Mouse (Mus musculus) urinary bladder, postnatal 4 days (tissue): ENCODE measurements around the gene Phf11a.
"Not testable (repeated sequence)": the region's sequence is repeated elsewhere in the genome, so short reads cannot be mapped to it uniquely, and the experiment has no call there.

Experiments
- DNase-seq, 2 experiments: peaks; one replicate each; pipeline ENCODE4 v3.0.0; 2021 to 2022; ENCODE audit warnings: low spot score in 2 of 2

Phf11a gene

DNA sequence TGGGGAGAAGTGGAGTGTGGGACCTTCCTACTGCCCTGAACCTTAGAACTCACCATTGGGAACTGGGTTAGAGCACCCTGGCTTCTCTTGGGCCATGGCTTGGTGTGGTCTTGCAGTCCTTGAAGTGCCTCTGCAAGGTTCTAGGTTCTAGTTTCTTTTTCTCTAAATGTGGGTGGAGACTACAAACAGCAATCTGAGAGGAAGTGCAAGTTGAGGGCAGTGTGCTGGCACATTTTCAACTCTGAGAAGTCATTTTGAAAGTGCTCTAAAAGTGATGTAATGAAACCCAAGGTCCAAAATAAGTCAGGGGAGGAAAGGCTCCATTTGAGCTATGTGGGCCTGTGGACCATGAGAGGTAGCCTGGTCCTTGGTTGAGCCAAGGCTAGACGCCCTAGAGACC, at the start of gene Phf11a:
Gene Phf11a (minus strand): TSS at position 132 of the 400 bp plus-strand sequence.
- not testable (repeated sequence) for DNase-seq

DNA sequence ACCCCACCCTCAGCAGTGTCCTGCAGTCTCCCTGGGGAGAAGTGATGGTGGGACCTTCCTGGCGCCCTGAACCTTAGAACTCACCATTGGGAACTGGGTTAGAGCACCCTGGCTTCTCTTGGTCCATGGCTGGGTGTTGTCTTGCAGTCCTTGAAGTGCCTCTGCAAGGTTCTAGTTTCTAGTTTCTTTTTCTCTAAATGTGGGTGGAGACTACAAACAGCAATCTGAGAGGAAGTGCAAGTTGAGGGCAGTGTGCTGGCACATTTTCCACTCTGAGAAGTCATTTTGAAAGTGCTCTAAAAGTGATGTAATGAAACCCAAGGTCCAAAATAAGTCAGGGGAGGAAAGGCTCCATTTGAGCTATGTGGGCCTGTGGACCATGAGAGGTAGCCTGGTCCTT, 43.9 kb upstream of the Phf11a start, which contains the start of gene Phf11b:
Gene Phf11b (minus strand): TSS at position 163 of the 400 bp plus-strand sequence.
- DNase-seq, result not testable (repeated sequence)

DNA sequence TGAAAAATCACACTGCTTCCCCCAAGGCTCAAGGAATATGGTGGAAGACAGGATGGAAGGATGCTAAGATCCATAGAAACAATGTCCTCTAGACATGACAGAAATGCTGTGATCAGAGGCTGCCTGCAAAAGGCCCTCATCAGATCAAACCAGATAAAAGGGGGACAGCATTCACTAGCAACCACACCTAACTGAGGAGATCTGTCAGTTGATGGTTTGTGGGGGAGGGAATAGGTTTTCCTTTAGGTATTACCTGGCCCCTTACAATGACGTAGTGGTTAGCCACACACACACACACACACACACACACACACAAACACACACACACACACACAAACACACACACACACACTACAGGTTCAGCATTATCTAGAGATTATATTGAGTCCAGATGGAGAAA, 42.2 kb upstream of the Phf11a start:
- DNase-seq, result no peak

DNA sequence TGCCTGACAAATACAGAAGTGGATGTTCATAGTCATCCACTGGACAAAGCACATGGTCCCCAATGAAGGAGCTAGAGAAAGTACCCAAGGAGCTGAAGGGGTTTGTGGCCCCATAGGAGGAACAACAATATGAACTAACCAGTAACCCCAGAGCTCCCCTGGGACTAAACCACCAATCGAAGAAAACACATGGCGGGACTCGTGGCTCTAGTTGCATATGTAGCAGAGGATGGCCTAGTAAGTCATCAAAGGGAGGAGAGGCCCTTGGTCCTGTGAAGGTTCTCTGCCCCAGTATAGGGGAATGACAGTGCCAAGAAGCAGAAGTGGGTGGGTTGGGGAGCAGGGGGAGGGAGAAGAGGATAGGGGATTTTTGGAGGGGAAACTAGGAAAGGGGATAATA, 38.7 kb upstream of the Phf11a start:
- not testable (repeated sequence) for DNase-seq

DNA sequence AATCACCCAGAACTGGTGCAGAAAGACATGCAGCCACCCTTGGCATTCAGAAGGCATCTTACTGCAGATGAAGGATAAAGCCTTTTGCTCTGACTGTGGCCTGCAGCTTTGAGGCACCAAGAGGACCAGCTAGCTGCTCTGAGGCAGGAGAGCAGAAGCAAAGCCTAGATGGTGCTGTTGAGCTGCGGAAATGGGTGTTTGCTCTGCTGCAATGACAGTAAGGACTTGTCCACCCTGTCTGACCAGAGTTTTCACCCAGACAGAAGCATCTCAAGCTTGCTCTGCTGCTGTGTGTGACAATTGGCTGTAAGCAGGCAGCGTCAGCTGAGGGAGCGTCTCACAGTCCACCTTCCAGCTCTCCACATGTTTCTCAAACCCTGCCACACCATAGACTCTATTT, 33.2 kb upstream of the Phf11a start:
- peak in 1 of 2 experiments; percentile 23 for DNase-seq

DNA sequence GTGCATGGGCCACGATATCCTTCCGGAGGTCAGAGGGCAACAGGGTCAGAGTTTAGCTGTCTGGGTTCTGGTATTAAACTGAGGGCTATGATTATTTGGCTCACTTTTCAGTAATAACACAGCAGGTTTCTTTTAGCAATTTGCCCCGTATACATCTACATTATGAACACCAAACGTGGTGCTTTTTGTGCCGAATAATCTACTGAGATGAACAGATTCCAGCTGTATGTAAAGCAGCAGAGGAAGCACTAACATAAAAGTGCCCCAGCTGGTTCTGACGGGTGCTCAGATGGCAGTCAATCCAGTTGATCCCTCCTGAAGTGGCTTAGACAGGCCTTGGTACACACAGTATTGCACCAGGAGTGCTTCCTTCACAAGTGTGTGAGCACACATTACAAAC, 22.6 kb upstream of the Phf11a start:
- not testable (repeated sequence) for DNase-seq

DNA sequence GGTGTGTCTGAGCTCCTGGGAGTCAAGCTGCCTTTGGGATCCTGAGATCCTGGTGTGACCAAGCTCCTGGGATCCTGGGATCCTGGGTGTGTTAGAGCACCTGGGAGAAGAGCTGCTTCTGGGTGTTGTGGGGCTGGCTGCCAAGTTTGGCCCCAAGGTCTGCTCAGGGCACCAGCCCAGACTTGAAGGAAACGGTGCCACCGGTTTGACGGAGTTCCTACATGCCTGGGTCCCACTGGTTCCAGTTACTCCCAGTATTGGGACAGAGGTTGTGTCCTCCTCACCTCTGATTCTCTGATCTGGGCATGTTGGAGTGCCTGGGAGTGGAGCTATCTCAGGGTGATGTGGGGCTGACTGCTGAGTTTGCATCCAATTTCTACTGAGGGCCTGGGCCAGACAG, 21.7 kb upstream of the Phf11a start:
- DNase-seq, result not testable (repeated sequence)

DNA sequence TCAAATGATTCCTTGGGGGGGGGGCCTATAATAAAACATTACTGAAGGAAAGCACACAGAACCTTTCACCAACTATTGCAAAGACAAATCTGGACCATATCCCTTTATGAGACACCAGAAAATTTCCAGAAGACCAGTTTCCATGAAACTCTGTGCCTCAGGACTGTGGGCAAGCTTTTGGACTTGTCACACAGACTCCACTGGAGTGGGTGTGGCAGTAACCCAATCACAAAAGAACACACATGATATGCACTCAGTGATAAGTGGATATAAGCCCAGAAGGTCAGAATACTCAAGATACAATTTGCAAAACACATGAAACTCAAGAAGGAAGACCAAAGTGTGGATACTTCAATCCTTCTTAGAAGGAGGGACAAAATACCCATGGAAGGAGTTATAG, 5.6 kb downstream of the Phf11a start:
- DNase-seq, result not testable (repeated sequence)

DNA sequence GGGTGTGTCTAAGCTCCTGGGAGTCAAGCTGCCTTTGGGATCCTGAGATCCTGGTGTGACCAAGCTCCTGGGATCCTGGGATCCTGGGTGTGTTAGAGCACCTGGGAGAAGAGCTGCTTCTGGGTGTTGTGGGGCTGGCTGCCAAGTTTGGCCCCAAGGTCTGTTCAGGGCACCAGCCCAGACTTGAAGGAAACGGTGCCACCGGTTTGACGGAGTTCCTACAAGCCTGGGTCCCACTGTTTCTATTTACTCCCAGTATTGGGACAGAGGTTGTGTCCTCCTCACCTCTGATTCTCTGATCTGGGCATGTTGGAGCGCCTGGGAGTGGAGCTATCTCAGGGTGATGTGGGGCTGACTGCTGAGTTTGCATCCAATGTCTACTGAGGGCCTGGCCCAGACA, 22.4 kb downstream of the Phf11a start:
- DNase-seq, result peak in 1 of 2 experiments; percentile 25

DNA sequence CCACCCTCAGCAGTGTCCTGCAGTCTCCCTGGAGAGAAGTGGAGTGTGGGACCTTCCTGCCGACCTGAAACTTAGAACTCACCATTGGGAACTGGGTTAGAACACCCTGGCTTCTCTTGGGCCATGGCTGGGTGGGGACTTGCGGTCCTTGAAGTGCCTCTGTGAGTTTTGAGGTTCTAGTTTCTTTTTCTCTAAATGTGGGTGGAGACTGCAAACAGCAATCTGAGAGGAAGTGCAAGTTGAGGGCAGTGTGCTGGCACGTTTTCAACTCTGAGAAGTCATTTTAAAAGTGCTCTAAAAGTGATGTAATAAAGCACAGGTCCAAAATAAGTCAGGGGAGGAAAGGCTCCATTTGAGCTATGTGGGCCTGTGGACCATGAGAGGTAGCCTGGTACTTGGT, 37.3 kb downstream of the Phf11a start, which contains the start of gene Gm6904:
Gene Gm6904 (minus strand): TSS at position 161 of the 400 bp plus-strand sequence.
- no peak for DNase-seq

DNA sequence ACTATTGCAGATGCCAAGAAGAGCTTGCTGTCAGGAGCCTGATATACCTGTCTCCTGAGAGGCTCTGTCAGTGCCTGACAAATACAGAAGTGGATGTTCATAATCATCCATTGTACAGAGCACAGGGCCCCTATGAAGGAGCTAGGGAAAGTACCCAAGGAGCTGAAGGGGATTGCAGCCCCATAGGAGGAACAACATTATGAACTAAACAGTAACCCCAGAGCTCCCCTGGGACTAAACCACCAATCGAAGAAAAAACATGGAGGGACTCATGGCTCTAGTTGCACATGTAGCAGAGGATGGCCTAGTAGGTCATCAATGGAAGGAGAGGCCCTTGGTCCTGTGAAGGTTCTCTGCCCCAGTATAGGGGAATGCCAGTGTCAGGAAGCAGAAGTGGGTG, 41.5 kb downstream of the Phf11a start:
- DNase-seq, result not testable (repeated sequence)

DNA sequence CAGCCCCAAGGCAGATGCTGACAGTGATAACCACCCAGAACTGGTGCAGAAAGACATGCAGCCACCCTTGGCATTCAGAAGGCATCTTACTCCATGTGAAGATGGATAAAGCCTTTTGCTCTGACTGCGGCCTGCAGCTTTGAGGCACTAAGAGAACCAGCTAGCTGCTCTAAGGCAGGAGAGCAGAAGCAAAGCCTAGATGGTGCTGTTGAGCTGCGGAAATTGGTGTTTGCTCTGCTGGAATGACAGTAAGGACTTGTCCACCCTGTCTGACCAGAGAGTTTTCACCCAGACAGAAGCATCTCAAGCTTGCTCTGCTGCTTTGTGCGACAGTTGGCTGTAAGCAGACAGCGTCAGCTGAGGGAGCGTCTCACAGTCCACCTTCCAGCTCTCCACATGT, 47.0 kb downstream of the Phf11a start:
- not testable (repeated sequence) for DNase-seq

DNA sequence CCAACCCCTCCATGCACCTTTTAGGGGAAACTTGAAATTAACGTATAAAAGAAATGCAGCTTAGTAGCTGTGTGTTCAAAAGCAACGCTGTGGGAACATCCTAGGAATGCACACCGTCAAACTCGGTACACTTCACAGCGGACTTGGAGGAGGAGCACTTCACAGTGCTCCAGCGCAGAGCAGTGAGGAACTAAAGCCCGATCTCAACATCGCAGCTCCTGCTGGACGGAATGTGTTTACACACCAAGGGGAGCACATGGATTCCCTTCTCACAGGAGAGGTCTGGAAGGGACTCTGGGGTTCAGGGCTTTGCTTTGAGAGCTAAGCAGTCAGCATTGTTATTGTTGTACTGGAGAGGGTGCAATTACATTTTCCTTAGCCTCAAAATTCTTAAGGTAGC, 63.7 kb downstream of the Phf11a start:
- DNase-seq, result no peak

DNA sequence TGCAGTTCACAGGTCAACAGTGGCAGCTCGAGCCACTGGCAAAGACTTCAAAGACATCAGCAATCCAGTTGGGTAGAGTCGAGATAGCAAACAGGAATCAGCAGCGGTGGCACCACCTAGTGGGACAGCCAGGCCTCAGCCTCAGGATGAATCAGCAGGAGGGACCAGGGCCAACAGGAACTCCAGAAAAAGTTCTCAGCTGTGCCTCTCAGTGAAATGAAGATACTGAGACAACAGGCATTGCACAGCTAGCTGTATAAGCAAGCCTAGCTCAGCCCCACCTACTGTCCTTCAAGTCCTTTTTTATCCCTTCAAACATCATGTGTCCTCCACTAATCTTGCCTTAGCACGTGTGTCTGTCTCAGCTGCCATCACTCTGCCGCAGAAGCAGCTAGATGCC, 65.3 kb downstream of the Phf11a start:
- no peak for DNase-seq

DNA sequence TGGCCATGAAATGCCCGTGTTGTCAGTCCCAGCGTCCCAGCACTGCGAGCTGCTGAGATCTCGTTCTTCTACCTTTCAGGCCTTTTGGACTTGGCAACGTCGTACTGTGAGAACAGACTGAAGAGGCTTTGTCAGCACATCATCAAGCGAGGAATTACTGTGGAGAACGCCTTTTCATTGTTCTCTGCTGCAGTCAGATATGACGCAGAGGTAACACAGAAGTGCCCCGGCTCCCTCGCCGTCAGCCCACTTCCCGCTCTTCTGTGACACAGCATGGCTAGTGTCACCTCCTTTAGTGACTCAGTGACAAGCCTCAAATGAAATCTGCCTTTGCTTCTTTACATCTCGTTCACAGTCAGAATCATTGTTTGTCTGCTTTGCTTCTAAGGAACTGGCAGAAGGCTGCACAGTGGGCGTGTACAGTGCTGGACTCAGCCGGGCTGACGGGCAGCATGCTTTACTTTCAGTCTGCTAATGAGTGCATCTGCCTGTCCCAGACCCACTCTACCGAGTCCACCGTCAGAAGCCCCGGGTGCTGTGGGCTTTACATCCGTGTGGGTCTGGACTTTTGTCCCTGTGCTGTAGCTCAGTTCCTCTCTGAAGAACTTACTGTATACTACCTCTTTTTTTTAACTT, 66.9 kb downstream of the Phf11a start:
- no peak for DNase-seq

DNA sequence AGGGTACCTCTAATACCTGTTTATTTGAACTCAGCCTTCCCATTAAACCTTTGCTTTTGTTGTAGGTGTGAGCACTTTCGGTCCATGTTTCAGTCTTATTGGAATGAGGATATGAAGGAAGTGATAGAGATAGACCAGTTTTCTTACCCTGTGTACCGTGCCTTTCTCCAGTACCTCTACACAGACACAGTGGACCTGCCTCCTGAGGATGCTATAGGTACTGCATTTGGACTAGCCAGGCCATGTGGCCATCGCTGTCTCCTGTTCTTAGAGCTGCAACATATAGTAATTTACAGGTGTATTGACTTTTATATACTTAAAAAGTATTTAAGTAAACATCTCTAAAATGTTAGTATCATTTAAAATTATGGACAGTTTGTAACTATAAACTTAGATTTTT, 67.5 kb downstream of the Phf11a start:
- DNase-seq, result no peak
